Mouse (Mus musculus) forebrain, embryonic 11.5 days (tissue): Measurements from ENCODE around the gene Tecpr1. TPM values are rescaled to one million over a fixed set of nuclear protein-coding genes. Genes with fewer than 3 reads are reported as not detected.
A peak's percentile ranks its signal among the peaks of the same experiment; 100 is the strongest.

Experiments used
- ATAC-seq: fragments of 200-750 bp; cut with Nextera tagmentation; replicated peaks from 2 replicates; pipeline ENCODE4 v1.8.0; 2017; ENCODE audit warnings: moderate TSS enrichment; ENCODE audit not compliant: low FRiP score
- DNase-seq: peaks from one replicate; pipeline ENCODE4 v3.0.0-alpha.2; 2017; ENCODE audit warnings: low spot score
- H3K27ac ChIP-seq: fragments of 300-500 bp; sonication (generic); 2 replicates; pipeline ENCODE4 v1.5.1; 2014; ENCODE audit warnings: low read depth, low read length
- H3K27me3 ChIP-seq: fragments of 300-500 bp; sonication (generic); 2 replicates; pipeline ENCODE4 v1.6.1; 2014; ENCODE audit warnings: mild to moderate bottlenecking, low read length, mixed read lengths; ENCODE audit not compliant: control insufficient read depth, insufficient read depth
- H3K36me3 ChIP-seq: fragments of 300-500 bp; sonication (generic); 2 replicates; pipeline ENCODE4 v1.6.1; 2014; ENCODE audit warnings: mild to moderate bottlenecking, low read length, moderate library complexity, mixed read lengths; ENCODE audit not compliant: control insufficient read depth, insufficient read depth
- H3K4me1 ChIP-seq: fragments of 300-500 bp; sonication (generic); replicated peaks from 2 replicates; pipeline ENCODE4 v1.6.1; 2014; ENCODE audit warnings: low read length, mixed read lengths; ENCODE audit not compliant: control insufficient read depth, insufficient read depth
- H3K4me2 ChIP-seq: fragments of 300-500 bp; sonication (generic); 2 replicates; pipeline ENCODE4 v1.6.1; 2014; ENCODE audit warnings: low read depth, mild to moderate bottlenecking, low read length, moderate library complexity, mixed read lengths; ENCODE audit not compliant: severe bottlenecking
- H3K4me3 ChIP-seq: fragments of 300-500 bp; sonication (generic); 2 replicates; pipeline ENCODE4 v1.5.1; 2014; ENCODE audit warnings: low read depth, low read length
- H3K9ac ChIP-seq: fragments of 300-500 bp; sonication (generic); 2 replicates; pipeline ENCODE4 v1.6.1; 2014; ENCODE audit warnings: low read length
- H3K9me3 ChIP-seq: fragments of 300-500 bp; sonication (generic); 2 replicates; pipeline ENCODE4 v1.6.1; 2016; ENCODE audit warnings: low read length, mixed read lengths; ENCODE audit not compliant: control insufficient read depth
- WGBS: fragments of 180-500 bp; shearing (Covaris S2); extraction: QIAGEN DNeasy Blood & Tissue Kit; methylation state at CpG from one replicate; pipeline ENCODE4 v1.1.7; 2014; 5-methylcytosine and 5-hydroxymethylcytosine counted together
- polyA plus RNA-seq: library from polyadenylated mRNA; unstranded; fragments of >200 nt; fragmentation: Nextera tagmentation; extraction: Ambion mirVana; gene quantifications from 2 replicates; pipeline ENCODE4 v1.2.1, GENCODE M21; 2014

Gene Tecpr1
- polyA plus RNA-seq, 1 experiment from 2014 or later = 20.1 TPM

GRCm38 (mm10) chr5:144162813-144163517 lies 60.5 kb downstream of the Tecpr1 start:
- Histone ChIP-seq H3K4me2 (no peak overlapping the region), H3K36me3 (no peaks in the 10 kb centered on the region; the same call in 1 of the 2 replicates), H3K4me3 (no peak overlapping the region), H3K9me3 (no peaks in the 10 kb centered on the region), H3K9ac (no peak overlapping the region), H3K4me1 (no peaks in the 10 kb centered on the region), H3K27me3 (no peaks in the 10 kb centered on the region), H3K27ac (no peak overlapping the region)
- WGBS = 82% methylated on average over 10 of the region's 10 CpGs
- DNase-seq = no peak
- no peak for ATAC-seq

GRCm38 (mm10) chr5:144162080-144162812 lies 61.2 kb downstream of the Tecpr1 start:
- no peak overlapping the region for H3K27ac ChIP-seq
- H3K9ac ChIP-seq = no peak overlapping the region
- no peaks in the 10 kb centered on the region for H3K27me3 ChIP-seq
- H3K4me3 ChIP-seq = no peak overlapping the region
- ATAC-seq = no peak
- no peaks in the 10 kb centered on the region for H3K4me1 ChIP-seq
- no peak overlapping the region for H3K4me2 ChIP-seq
- WGBS = 85% methylated on average over 5 of the region's 5 CpGs
- H3K9me3 ChIP-seq = no peaks in the 10 kb centered on the region
- H3K36me3 ChIP-seq = no peaks in the 10 kb centered on the region; the same call in 1 of the 2 replicates
- DNase-seq = no peak

DNA sequence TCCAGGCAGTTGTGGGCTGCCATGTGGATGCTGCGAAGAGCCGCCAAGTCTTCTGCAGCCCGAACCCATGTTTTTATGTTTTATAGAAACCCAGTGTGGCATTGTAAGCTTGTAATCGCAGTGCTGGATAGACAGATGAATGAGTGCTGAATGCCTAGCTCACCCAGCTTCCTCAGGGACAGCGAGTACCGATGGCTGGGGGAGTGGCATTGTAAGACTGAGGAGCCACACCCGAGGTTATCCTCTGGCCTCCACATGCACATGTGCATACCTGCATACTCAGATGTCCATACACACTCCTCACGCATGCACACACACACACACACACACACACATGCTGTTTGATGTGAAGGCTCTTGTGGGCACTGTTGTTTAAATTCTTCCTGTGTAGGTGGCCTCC lies 64.3 kb downstream of the Tecpr1 start:
- ATAC-seq = no peak
- no peak overlapping the region for H3K9ac ChIP-seq
- H3K9me3 ChIP-seq = no peaks in the 10 kb centered on the region
- H3K4me3 ChIP-seq = no peak overlapping the region
- H3K27ac ChIP-seq = no peak overlapping the region
- H3K4me1 ChIP-seq = no peaks in the 10 kb centered on the region
- no peak for DNase-seq
- no peaks in the 10 kb centered on the region for H3K36me3 ChIP-seq
- H3K4me2 ChIP-seq = no peak overlapping the region
- WGBS = 94% methylated on average over 8 of the region's 8 CpGs
- H3K27me3 ChIP-seq = no peaks in the 10 kb centered on the region

GRCm38 (mm10) chr5:144158604-144159003 lies 64.8 kb downstream of the Tecpr1 start:
- H3K27me3 ChIP-seq = no peaks in the 10 kb centered on the region
- no peak for DNase-seq
- ATAC-seq = no peak
- H3K4me2 ChIP-seq = no peak overlapping the region
- no peaks in the 10 kb centered on the region for H3K36me3 ChIP-seq
- no peaks in the 10 kb centered on the region for H3K4me1 ChIP-seq
- H3K27ac ChIP-seq = no peak overlapping the region
- H3K9me3 ChIP-seq = no peaks in the 10 kb centered on the region
- H3K9ac ChIP-seq = no peak overlapping the region
- no peak overlapping the region for H3K4me3 ChIP-seq
- WGBS = 59% methylated on average over 4 of the region's 4 CpGs

- no peak overlapping the region for H3K27ac ChIP-seq
- H3K36me3 ChIP-seq = peaks cover 3% of the 10 kb centered on the region; the same call in 1 of the 2 replicates
- H3K9ac ChIP-seq = no peak overlapping the region
- no peak overlapping the region for H3K4me3 ChIP-seq
- no peak overlapping the region for H3K4me2 ChIP-seq
- DNase-seq (peak; percentile 72), ATAC-seq (no peak)
- WGBS = 39% methylated on average over 7 of the region's 7 CpGs
- no peaks in the 10 kb centered on the region for H3K9me3 ChIP-seq
- no peaks in the 10 kb centered on the region for H3K27me3 ChIP-seq
- H3K4me1 ChIP-seq = no peaks in the 10 kb centered on the region
Observed at GRCm38 (mm10) chr5:144154528-144154927, 68.9 kb downstream of the Tecpr1 start.

DNA sequence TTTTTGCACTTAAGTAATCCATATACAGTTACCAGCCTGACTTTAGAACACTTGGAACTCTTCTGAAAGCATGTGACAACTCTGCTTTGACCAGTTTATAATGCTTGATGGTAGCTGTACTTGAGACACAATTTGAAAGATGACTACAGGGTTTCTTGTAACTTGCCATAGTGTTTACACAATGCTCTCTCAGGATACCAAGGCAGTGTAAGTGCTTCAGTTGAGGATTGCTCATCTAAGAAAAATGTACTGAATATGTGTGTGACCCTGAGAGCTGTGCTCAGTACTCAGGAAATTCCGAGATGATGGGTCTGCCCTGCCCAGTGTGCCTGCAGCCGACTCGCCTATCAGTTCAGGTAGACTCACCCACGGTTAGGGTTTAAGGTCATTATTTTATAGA lies 72.1 kb downstream of the Tecpr1 start:
- no peak for ATAC-seq
- Histone ChIP-seq H3K27ac (no peak overlapping the region), H3K9me3 (no peaks in the 10 kb centered on the region), H3K36me3 (peaks cover 3% of the 10 kb centered on the region; the same call in 1 of the 2 replicates), H3K4me2 (no peak overlapping the region), H3K27me3 (no peaks in the 10 kb centered on the region), H3K4me1 (no peaks in the 10 kb centered on the region), H3K9ac (no peak overlapping the region), H3K4me3 (no peak overlapping the region)
- 96% methylated on average over 4 of the region's 4 CpGs for WGBS
- DNase-seq = no peak

DNA sequence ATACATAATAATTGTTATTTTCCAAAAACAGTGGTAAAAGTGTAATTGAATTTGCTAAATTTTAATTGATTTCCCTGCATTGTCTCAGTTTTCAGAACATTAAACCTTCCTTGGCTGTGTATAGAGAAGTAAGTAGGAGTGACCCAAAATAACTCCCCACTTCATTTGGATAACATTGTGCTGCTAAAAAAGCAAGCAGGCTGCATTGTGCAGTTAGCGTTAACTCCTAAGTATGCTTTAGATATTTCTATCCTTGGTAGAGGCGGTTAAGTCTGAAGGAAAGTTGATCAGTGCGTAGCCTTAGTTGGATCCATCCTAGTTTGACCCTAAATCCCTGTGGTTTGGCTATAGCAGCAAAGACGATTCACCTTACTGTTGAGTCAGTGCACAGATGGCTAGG lies 73.9 kb downstream of the Tecpr1 start:
- WGBS = 95% methylated on average over 4 of the region's 4 CpGs
- Histone ChIP-seq H3K27ac (no peak overlapping the region), H3K36me3 (peaks cover 3% of the 10 kb centered on the region; the same call in 1 of the 2 replicates)

DNA sequence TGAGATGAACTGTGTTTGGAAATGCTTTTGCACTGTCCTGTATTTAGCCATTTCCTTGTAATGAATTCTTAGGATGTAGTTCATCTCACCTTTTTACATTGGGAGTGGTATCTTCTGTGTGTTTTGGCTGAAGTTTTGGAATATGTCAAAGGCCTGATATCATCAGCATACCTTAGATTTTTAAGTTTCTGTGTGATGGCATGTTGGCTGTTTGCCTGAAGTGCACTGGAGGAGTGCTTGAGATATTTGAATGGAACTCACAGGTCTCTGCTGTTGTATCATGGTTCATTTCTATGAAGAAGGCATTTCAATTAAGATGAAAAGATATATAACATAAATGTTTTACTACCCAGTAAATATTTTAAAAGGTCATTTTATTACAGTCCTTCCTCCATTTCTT lies 76.5 kb downstream of the Tecpr1 start:
- no peak for DNase-seq
- Histone ChIP-seq H3K27me3 (no peaks in the 10 kb centered on the region), H3K4me2 (no peak overlapping the region), H3K9me3 (no peaks in the 10 kb centered on the region), H3K4me3 (no peak overlapping the region), H3K9ac (no peak overlapping the region), H3K36me3 (peaks cover 3% of the 10 kb centered on the region; the same call in 1 of the 2 replicates), H3K4me1 (no peaks in the 10 kb centered on the region), H3K27ac (no peak overlapping the region)
- no peak for ATAC-seq

More for the DNA sequence above, 73.9 kb downstream of the Tecpr1 start:
- Histone ChIP-seq H3K9ac (no peak overlapping the region), H3K4me3 (no peak overlapping the region), H3K9me3 (no peaks in the 10 kb centered on the region), H3K4me2 (no peak overlapping the region), H3K27me3 (no peaks in the 10 kb centered on the region), H3K4me1 (no peaks in the 10 kb centered on the region)
- ATAC-seq (no peak), DNase-seq (no peak)
